Mouse (Mus musculus) hindbrain, postnatal 0 days (tissue): ENCODE data around the gene Rsrc1. TPM values are rescaled to one million over a fixed set of nuclear protein-coding genes. Genes with fewer than 3 reads are reported as not detected.

ENCODE experiments used
- ATAC-seq: fragments of 200-750 bp; cut with Nextera tagmentation; 2 replicates; pipeline ENCODE4 v1.8.0; 2017; ENCODE audit warnings: mild to moderate bottlenecking, moderate TSS enrichment, moderate library complexity
- DNase-seq: peaks from one replicate; pipeline ENCODE4 v3.0.0-alpha.2; 2015; ENCODE audit warnings: low spot score
- H3K27ac ChIP-seq: fragments of 300-500 bp; sonication (generic); 2 replicates; pipeline ENCODE4 v1.5.1; 2014; ENCODE audit warnings: mild to moderate bottlenecking
- H3K27me3 ChIP-seq: fragments of 300-500 bp; sonication (generic); 2 replicates; pipeline ENCODE4 v1.6.1; 2014; ENCODE audit warnings: low read length, mixed read lengths; ENCODE audit not compliant: insufficient read depth
- H3K36me3 ChIP-seq: fragments of 300-500 bp; sonication (generic); 2 replicates; pipeline ENCODE4 v1.6.1; 2014; ENCODE audit warnings: low read length, mixed read lengths; ENCODE audit not compliant: insufficient read depth
- H3K4me1 ChIP-seq: fragments of 300-500 bp; sonication (generic); 2 replicates; pipeline ENCODE4 v1.6.1; 2014; ENCODE audit warnings: antibody characterized with exemption, low read length, mixed read lengths; ENCODE audit not compliant: insufficient read depth
- H3K4me2 ChIP-seq: fragments of 300-500 bp; sonication (generic); 2 replicates; pipeline ENCODE4 v1.6.1; 2014; ENCODE audit warnings: low read depth, mild to moderate bottlenecking, low read length, moderate library complexity, mixed read lengths
- H3K4me3 ChIP-seq: fragments of 300-500 bp; sonication (generic); 2 replicates; pipeline ENCODE4 v1.5.1; 2014; ENCODE audit warnings: low read length
- H3K9ac ChIP-seq: fragments of 300-500 bp; sonication (generic); replicated peaks from 2 replicates; pipeline ENCODE4 v1.6.1; 2014; ENCODE audit warnings: mild to moderate bottlenecking, low read length, moderate library complexity, mixed read lengths
- H3K9me3 ChIP-seq: fragments of 300-500 bp; sonication (generic); 2 replicates; pipeline ENCODE4 v1.6.1; 2016; ENCODE audit warnings: low read length, mixed read lengths
- CTCF ChIP-seq: IDR thresholded peaks from 2 replicates; pipeline ENCODE4 v1.5.1; 2016; ENCODE audit warnings: antibody characterized with exemption, control low read depth, low read depth
- WGBS: fragments of 180-500 bp; shearing (Covaris S2); extraction: QIAGEN DNeasy Blood & Tissue Kit; methylation state at CpG from one replicate; pipeline ENCODE4 v1.1.7; 2014; 5-methylcytosine and 5-hydroxymethylcytosine counted together
- polyA plus RNA-seq: library from polyadenylated mRNA; unstranded; fragments of >200 nt; fragmentation: Nextera tagmentation; extraction: Ambion mirVana; gene quantifications from 2 replicates; pipeline ENCODE4 v1.2.1, GENCODE M21; 2015
- total RNA-seq: library from RNA; depleted of rRNA; stranded (reverse); fragments of >200 nt; gene quantifications from 2 replicates; pipeline ENCODE4 v1.2.3, GENCODE M21; 2014

Rsrc1 gene
- total and polyA plus RNA-seq, 2 experiments from 2014 or later = 24.1 to 33.3 TPM

- no peak overlapping the region for H3K27ac ChIP-seq
- no peak overlapping the region for H3K9ac ChIP-seq
- DNase-seq (no peak), ATAC-seq (no peak)
- 0 out of 2 replicates have a peak, but pooled peaks cover 2% of the 10 kb centered on the region for H3K9me3 ChIP-seq
- 0 out of 2 replicates have a peak, but pooled peaks cover 4% of the 10 kb centered on the region for H3K36me3 ChIP-seq
- H3K4me2 ChIP-seq = no peak overlapping the region
- H3K4me1 ChIP-seq = no peaks in the 10 kb centered on the region
- no peak for TF ChIP-seq CTCF
- H3K27me3 ChIP-seq = no peaks in the 10 kb centered on the region
- H3K4me3 ChIP-seq = no peak overlapping the region
- 96% methylated on average over 2 of the region's 2 CpGs for WGBS
Measured at GRCm38 (mm10) chr3:67075484-67075883, 94.3 kb downstream of the Rsrc1 start.

DNA sequence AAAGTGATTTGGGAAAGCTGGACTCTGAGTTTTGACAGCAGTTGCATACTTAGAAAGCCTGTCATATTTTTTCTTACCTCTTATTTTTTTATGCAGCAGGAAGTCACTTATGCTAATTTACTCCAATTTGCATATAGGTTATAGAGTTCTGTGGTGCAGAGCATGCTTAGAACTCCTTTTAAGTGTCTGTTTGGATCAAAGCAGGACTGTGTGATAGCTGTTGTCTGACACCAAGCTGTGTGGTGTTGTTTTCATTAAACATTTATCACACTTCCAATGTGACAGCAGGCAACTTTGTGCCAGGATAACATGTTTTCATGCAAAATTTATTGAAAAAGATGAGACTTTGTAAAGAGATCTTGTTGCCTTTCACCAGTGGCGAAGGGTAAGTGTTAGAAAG is 103.6 kb downstream of the Rsrc1 start:
- Histone ChIP-seq H3K4me2 (no peak overlapping the region), H3K9ac (no peak overlapping the region), H3K27me3 (no peaks in the 10 kb centered on the region), H3K36me3 (no peaks in the 10 kb centered on the region), H3K9me3 (0 out of 2 replicates have a peak, but pooled peaks cover under 1% of the 10 kb centered on the region), H3K4me3 (no peak overlapping the region), H3K4me1 (no peaks in the 10 kb centered on the region), H3K27ac (no peak overlapping the region)
- TF ChIP-seq CTCF = no peak
- ATAC-seq (no peak), DNase-seq (no peak)
- WGBS = 87% methylated on average over 1 of the region's 1 CpGs

GRCm38 (mm10) chr3:67108428-67108827 is 127.2 kb downstream of the Rsrc1 start:
- Histone ChIP-seq H3K4me2 (no peak overlapping the region), H3K4me1 (no peaks in the 10 kb centered on the region), H3K27me3 (no peaks in the 10 kb centered on the region), H3K9ac (no peak overlapping the region), H3K36me3 (no peaks in the 10 kb centered on the region), H3K9me3 (no peaks in the 10 kb centered on the region), H3K4me3 (no peak overlapping the region), H3K27ac (no peak overlapping the region)
- 95% methylated on average over 3 of the region's 3 CpGs for WGBS
- no peak for TF ChIP-seq CTCF
- no peak for DNase-seq
- no peak for ATAC-seq

GRCm38 (mm10) chr3:67116317-67116716 is 135.1 kb downstream of the Rsrc1 start:
- no peak for TF ChIP-seq CTCF
- 69% methylated on average over 4 of the region's 4 CpGs for WGBS
- H3K4me2 ChIP-seq = no peak overlapping the region

GRCm38 (mm10) chr3:67132521-67132920 is 151.3 kb downstream of the Rsrc1 start:
- no peak overlapping the region for H3K27ac ChIP-seq
- ATAC-seq = no peak
- 80% methylated on average over 3 of the region's 3 CpGs for WGBS
- DNase-seq = no peak
- H3K4me2 ChIP-seq = no peak overlapping the region
- no peak overlapping the region for H3K4me3 ChIP-seq
- H3K27me3 ChIP-seq = no peaks in the 10 kb centered on the region
- no peaks in the 10 kb centered on the region for H3K4me1 ChIP-seq
- H3K9ac ChIP-seq = no peak overlapping the region
- no peaks in the 10 kb centered on the region for H3K9me3 ChIP-seq
- H3K36me3 ChIP-seq = no peaks in the 10 kb centered on the region
- no peak for TF ChIP-seq CTCF

More at GRCm38 (mm10) chr3:67116317-67116716, 135.1 kb downstream of the Rsrc1 start:
- DNase-seq (no peak), ATAC-seq (no peak)
- Histone ChIP-seq H3K9me3 (no peaks in the 10 kb centered on the region), H3K27ac (no peak overlapping the region), H3K27me3 (no peaks in the 10 kb centered on the region), H3K9ac (no peak overlapping the region), H3K4me1 (no peaks in the 10 kb centered on the region), H3K36me3 (no peaks in the 10 kb centered on the region), H3K4me3 (no peak overlapping the region)

- no peak overlapping the region for H3K9ac ChIP-seq
Measured at GRCm38 (mm10) chr3:67135749-67136375, 154.7 kb downstream of the Rsrc1 start.

DNA sequence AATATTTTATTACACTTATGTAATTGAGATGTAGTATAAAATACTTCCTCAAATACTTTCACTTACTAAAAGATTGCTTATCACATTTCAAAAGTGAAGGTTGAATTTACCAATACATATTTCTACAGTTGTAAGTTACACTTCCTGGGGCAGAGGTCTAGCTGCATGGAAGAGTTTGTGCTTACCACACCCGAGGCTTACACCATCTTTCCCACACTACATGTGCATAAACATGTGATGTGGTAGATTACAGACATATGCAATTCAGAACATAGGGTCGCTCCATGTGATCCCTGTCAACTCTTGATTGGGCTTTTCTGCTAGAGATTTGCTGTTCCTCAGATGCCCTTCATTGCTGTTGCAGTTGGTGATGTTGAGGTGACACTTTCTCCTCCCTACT is 163.8 kb downstream of the Rsrc1 start:
- Histone ChIP-seq H3K27ac (no peak overlapping the region), H3K4me3 (no peak overlapping the region)
- WGBS = 89% methylated on average over 2 of the region's 2 CpGs

More at GRCm38 (mm10) chr3:67135749-67136375, 154.7 kb downstream of the Rsrc1 start:
- Histone ChIP-seq H3K27me3 (no peaks in the 10 kb centered on the region), H3K9me3 (no peaks in the 10 kb centered on the region), H3K4me1 (no peaks in the 10 kb centered on the region), H3K4me3 (no peak overlapping the region), H3K4me2 (no peak overlapping the region), H3K27ac (no peak overlapping the region), H3K36me3 (no peaks in the 10 kb centered on the region)
- WGBS = 73% methylated on average over 2 of the region's 2 CpGs
- no peak for TF ChIP-seq CTCF
- ATAC-seq (no peak), DNase-seq (no peak)

More for the DNA sequence above, 163.8 kb downstream of the Rsrc1 start:
- H3K4me2 ChIP-seq = no peak overlapping the region
- H3K4me1 ChIP-seq = no peaks in the 10 kb centered on the region
- no peak for DNase-seq
- H3K9me3 ChIP-seq = 0 out of 2 replicates have a peak, but pooled peaks cover 3% of the 10 kb centered on the region
- no peaks in the 10 kb centered on the region for H3K36me3 ChIP-seq
- H3K9ac ChIP-seq = no peak overlapping the region
- ATAC-seq = no peak
- no peaks in the 10 kb centered on the region for H3K27me3 ChIP-seq
- TF ChIP-seq CTCF = no peak
